Mouse (Mus musculus) heart, postnatal 0 days (tissue): ENCODE measurements around the gene Cdc42bpg.

Experiments
- CTCF ChIP-seq: IDR thresholded peaks from 2 replicates; pipeline ENCODE4 v1.5.1; 2016; ENCODE audit warnings: antibody characterized with exemption, control low read depth, low read depth
- EP300 ChIP-seq: IDR thresholded peaks from 2 replicates; pipeline ENCODE4 v1.6.1; 2016; ENCODE audit warnings: antibody characterized with exemption, low read depth

- no peak for TF ChIP-seq CTCF
- no peak for TF ChIP-seq EP300
These were observed 45.3 kb downstream of the Cdc42bpg start for GRCm38 (mm10) chr19:6351431-6352106.
